Mouse (Mus musculus): ENCODE results near the gene AI413582.

Gene AI413582

DNA sequence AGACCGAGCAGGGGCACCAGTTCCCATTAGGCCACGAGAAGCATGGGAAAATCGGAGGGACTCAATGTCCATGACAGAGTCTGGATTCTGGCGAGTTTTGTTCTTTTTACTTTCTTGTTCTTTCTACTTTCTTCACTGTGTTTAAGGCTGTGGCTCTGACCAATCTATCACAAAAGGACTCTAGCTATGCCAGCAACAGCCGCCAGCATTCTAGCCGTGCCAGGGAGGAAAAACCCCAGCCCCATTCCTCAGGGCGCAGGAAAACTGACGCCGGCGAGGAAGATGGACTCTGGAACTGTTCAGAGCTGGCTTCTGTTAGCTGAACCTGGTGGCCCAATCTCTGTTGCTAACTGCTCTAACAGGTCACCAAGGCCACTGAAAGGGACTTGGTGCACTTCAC is 12.9 kb upstream of the AI413582 start:
- DNase-seq, result no peak

DNA sequence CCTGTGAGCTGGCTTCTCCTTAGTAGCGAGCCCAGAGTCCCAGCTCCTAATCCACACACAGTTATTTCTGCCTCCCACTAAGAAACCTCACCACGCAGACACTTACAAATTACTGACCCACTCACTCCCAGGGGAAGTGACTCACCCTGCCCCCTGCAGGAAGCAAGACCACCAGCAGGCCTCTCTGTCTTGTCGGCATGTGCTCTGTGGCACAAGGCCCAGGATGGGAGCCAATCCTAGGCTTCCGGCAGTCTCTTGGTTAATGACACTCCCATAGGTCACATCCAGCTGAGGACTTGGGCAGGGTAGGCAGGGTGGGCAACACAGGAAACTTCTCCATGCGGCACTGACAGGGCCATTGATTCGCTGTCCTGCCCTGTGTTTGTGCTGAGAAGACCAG is 11.9 kb upstream of the AI413582 start:
- no peak for DNase-seq

DNA sequence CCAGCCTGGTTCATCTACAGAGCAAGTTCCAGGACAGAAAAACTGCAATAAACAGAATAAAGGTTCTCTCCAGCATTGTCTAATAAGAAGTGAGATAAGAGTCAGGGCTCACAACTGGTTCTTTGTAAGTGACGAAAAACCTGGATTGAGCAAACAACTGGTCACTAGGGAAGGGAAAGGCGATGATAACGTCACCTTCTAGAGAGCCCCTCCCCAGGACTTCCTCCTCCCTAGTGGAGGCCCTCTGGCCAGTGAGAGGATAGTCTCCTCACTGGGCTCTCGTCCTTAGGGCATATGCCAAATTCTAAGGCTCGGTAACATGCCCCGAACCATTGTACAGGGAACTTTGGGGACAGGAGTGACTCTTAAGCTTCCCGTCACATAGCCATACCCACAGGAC is 10.5 kb upstream of the AI413582 start:
- DNase-seq, result no peak

DNA sequence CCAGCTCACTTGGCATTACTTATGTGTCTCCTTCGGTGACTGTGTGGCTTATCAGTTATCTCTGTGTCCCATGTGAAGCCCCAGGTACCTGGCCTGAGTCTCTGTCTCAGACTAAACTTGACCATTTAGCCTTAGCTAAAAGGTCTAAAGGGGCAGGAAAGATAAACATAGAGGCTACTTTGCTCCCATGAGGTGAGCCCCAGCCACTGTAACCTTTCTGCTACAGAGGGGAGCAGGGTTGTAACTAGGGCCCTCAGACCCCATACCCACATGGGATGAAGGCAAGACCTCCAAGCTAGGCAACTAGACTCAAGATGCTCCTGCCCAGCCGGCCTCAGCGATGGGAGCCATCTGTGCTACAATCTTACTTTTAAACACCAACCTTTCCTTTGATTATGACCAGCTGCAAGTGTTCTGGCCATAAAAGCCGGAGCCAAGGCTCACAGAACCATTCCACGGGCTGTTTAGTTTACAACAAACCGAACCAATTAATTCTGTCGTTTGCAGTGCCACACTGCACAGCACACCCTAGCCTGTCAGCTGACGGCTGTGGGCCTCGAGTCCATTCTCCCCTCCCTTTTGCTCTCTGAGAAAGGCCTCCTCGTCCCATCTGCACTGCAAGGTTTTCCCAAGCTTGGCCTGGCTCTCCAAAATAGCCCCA is 9.7 kb upstream of the AI413582 start:
- DNase-seq, result no peak

DNA sequence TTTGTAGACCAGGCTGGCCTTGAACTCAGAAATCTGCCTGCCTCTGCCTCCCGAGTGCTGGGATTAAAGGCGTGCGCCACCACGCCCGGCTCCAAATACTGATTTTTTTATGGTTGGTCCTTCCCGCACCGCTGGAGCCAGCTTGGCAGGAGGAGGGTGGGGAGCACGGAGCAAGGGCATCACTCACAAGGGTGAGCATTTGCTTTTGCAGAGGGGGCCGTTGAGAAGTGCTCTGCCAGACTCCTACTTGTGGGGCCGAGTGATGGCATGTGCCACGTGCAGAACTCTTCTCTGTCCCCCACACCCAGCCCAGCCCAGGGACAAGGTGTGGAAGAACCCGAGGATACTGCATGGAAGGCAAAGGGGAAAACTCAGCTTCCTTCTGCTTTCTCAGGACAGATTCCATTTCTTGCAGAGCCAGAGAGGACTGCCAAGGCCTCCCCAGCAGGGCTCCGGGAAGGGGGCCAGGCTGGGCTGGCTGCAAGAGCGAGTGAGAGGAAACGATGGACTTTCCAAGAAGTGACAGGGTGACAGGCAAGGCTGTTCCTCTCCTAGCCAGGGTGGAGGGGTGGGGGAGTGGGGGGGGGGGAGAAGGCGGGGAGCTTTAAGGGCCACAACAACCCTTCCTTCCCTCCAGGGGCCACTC is 9.0 kb upstream of the AI413582 start:
- no peak for DNase-seq

DNA sequence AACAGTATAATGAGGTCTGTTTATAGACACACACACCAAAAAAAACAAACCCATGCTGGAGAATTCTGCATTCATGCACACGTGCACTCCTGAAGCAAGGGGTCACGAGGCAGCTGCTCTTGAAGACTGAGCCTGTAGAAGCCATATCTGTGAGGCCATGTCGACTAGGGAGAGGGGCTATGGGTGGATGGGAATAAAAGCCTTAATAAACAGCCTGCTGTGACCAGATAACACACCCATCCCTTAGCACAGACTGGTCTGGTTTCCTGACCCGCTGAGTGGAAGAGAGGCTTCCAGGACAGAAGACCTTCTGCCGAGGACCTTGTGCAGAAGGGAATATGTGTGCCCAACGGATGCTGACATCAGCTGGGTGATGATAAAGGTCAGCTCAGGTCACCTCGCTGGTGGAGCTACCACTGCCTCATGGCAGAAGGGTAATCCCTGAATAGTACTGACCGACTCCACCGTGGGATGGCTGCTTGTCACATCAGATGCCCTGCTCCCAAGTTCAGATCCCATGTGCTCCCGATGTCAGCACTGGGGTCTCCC is 8.3 kb upstream of the AI413582 start:
- DNase-seq, result no peak

DNA sequence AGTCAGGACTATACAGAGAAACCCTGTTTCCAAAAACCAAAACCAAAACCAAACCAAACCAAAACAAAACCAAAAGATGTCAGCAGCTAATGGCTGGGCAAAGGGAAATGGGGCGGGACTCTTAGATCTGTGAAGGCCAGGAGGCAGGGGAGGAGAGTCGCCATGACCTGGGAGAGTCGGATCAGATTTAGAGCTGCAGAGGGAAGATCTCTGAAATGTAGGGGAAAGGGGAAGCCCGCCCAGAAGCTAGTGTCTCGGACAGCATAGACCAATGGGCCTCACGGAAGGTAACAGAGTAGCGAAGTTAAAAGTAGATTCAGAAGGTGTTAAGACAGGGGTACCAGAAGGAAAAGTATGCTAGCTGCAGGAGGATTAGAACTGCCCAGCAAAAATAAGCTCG is 5.8 kb upstream of the AI413582 start:
- no peak for DNase-seq

DNA sequence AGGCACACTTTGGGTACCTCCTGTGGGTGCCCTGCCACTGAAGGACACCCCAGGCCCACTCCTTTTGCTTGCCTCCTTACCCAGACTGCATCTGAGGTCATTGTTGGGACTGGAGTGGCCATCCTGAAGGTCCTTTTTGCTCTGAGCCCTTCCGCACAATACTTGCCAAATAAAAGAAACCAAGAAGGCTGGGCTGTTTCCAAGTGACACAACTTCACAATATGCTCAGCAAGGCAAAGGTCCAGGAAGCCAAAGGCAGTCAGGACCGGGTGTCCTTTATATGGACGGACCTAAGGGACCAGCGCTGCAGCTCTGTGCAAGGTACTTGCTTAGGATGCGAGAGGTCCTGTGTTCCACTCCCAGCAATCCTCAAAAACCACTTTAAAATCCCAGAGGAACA is 2.7 kb upstream of the AI413582 start:
- DNase-seq, result no peak

DNA sequence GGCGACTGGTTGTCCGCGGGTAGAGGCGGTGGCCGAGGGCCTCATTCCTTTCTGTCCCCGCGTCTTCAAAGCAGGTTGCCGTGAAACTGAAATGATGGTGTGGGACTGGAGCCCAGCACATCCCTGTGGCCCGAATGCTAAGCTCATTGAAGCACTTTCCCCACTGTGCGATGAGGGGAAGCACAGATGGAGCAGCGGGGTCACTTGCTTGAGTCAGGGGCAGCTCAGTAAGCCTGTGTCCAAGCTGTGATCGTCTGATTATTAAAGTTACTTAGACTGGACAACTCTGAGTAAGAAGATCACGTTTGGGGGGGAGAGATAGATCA is 349 bp upstream of the AI413582 start:
- no peak for DNase-seq

DNA sequence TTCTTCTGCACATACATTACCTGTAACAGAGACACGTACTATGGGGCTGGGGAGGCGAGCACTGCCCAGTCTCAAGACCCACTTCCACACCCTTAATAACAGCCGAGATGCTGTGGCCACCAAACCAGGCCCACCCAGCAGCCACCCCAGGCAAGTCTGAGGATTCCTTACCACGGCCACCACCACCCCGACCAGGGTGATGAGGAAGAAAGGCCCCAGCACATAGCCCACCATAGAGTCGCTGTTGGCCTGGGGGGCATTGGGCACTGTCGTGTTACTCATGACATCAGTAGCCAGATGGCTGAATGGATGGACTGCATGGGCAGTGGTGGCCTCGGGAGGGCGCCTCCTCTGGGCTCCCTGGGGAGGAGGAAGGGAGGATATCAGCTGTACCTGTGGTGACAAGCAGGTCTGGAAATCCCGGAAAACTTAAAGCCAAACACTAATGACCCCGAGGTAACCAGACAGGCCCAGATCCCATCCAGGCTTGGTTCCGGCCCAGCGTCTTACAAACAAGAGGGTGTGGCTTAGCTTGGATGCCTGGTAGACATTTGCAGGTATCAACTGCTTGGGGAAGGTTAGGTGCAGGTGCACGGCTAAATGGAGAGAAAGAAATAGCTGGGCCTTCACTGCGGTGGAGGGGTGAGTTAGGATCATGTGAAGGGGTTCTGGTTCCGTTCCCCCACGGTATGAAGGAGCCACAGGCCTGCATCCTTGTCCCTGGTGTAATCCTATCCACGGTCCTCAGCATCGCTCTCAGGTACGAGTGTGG is 979 bp downstream of the AI413582 start:
- DNase-seq, result peak; percentile 40 to 57

DNA sequence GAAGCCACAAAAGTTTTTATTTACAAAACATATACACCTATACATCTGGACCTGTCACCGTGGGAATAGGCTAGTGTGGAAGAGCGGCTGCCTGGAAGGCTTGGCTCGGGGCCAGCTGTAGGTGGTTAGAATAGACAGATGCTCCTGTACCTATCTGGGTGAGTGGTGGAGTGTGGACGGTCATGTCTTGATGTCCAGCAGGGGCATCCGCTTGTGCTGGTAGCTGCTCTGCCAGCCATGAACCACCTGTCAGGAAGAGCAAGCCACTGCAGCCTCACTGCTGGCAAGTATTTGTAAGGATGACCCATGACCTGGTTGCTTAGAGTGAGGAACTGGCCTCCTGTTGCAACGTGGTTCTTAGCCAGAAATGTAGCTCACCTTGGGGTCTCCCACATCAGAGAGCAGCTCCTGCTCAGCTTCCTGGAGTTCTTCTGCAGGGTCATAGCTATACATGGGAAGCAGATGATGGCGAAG is 1.7 kb downstream of the AI413582 start:
- DNase-seq, result peak in 1 of 2 experiments; percentile 27

DNA sequence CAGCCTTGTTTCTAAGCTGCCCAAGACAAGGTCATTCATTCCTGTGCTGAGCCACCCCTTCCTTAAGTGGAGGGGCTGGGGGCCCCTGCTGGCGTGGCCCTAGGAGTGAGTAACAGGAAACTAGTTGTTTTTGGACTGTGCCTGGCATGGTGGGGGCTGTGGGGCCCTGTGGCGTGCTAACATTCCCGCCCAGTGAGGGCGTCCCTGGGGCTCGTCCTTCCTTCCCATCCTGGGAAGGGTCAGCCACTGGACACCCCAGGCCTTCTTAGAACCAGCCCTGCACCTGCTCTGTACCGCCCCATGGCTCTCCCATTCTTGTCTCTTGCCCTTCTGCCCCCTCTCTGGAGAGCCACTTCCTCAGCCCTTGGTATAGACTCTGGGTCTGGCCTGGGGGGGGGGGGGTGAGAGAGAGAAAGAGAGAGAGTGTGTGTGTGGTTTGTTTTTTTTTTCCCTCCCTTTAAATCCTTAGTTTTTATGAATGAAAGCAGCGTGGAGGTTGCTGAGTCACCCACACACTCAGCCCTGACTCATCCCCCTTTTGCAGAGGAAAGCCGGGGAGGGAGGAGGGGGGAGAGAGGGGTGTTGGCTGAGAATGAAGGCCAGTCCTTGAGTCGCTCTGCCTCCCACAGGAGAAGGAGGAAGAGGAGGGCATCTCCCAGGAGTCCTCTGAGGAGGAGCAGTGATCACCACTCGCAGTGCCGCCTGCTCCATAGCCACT is 3.6 kb downstream of the AI413582 start:
- DNase-seq, result peak in 1 of 2 experiments; percentile 27

DNA sequence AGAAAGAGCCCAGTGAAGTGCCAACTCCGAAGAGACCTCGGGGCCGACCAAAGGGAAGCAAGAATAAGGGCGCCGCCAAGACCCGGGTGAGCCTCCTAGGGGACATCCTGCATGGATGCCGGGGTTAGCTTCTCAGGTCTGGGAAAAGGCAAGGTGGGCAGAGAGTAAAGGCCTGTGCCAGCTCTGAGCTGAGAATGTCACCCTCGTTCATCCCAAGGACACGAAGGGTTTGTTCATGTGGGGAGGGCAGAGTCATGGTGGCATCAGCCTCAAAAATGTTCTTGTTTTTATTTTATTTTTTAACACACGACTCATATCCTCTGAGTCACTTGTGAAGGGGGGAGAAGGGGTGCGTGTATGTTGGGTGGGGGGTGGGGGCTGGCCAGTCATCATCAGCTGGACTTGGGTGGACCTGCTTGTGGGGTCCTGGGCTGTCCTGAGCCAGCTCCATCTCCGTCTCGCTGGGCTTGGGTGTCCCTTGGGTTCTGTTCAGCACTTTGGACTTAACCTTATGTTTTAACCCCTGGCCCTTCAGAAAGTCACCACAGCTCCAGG is 4.6 kb downstream of the AI413582 start:
- DNase-seq, result no peak

DNA sequence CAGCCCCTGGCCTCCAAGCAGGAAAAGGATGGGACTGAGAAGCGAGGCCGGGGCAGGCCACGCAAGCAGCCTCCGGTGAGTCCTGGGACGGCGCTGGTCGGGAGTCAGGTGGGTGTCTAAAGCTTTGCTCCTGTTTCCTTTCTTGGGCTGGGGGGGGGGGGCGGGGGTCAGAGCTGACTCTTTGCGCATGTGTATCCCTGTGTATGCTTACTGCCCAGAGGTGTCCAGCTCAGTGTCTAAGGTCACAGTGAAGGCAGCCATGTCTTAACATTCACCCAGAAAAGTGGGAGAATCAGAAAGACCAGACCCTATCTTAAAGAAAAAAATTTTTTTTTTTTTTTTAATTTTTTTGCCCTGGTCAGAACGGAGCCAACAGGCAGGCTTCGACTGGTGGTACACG is 6.0 kb downstream of the AI413582 start:
- DNase-seq, result peak in 1 of 2 experiments; percentile 13

DNA sequence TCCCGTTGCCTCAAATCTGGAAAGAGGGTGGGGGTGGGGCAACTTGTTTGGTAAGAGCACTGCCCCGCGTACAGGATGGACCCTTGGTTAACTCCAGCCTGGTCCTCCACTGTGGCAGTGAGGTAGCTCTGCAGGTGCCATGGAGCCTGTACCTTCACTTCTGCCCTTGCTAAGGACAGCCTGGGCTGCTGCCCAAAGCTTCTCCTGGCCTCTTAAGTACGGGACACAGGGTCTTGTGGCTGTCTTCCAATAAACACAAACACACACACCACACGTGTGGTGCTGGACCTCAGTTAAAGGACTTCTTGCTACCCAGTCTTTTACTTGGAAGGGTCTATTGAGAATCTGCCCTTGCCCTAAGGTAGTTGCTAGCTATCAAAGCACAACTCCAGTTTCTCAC is 6.7 kb downstream of the AI413582 start:
- no peak for DNase-seq

DNA sequence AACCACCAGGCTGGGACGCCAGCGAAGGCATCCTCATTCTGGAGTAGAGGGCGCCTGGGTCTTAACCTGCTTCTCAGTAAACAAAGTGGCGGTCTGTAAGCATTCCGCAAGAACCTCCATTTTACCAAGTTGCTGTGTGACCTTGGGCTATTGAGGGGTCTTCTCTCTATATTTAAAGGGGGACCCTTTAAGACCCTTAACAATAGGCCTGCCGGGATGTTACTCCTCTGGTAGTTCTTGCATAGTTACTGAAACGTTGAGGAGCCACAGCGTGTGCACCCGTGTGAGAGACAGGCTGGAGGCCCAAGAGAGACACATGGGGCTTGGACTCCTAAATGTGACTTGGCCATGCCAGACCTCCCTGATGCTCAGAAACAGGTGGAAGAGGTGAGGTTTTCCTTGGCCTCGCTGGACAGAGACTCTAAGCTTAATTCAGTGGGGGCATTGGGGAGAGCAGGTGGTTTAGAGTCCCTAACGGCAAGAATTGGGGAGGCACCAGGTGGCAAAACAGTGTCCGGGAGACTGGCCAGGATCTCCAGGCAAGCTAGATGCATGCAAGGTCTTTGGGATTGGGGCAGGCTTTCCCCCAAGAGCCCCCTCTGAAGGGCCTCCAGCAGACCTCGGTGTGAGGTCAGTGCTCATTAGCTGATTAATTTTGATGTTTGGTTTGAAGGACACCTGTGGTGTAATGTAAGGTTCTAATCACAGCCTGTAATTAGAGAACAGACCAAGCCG is 7.5 kb downstream of the AI413582 start:
- peak in 1 of 2 experiments; percentile 27 for DNase-seq

DNA sequence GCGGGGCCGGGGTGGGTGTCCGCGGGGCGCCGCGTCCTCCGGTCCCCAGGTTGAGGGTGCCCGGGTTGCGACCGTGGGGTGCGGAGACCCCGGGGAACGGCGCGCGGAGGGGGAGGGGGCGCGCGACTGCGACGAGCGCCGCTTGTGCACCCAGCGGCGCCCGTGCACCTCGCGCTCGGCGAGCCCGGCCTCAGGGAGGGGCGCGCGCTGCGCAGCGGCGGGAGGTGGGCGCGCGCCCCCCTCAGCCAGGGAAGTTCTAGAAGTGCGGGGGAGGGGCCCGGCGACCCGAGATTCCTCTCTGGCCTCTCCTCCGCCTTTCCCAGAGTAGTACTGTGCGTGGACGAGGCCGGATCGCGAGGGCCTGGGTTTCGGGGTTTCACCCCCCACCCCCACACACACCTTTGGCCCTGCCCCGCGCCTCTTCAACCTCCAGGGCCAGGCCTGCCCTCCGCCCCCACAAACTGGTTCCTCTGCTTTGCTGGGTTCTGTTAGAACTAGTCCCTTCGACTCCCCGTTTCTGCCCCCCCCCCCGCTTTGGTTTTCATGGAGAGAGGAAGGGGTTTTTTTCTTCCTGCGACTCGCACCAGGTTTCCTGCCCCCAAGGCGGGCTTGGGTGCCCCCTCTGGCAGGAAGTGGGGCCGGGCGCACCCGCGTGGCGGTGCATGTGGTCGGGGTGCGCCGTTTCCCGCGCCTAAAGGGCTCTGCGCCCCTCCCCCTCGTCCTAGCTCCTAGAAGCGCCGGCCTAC is 8.2 kb downstream of the AI413582 start:
- DNase-seq, result peak; percentile 91 to 95

DNA sequence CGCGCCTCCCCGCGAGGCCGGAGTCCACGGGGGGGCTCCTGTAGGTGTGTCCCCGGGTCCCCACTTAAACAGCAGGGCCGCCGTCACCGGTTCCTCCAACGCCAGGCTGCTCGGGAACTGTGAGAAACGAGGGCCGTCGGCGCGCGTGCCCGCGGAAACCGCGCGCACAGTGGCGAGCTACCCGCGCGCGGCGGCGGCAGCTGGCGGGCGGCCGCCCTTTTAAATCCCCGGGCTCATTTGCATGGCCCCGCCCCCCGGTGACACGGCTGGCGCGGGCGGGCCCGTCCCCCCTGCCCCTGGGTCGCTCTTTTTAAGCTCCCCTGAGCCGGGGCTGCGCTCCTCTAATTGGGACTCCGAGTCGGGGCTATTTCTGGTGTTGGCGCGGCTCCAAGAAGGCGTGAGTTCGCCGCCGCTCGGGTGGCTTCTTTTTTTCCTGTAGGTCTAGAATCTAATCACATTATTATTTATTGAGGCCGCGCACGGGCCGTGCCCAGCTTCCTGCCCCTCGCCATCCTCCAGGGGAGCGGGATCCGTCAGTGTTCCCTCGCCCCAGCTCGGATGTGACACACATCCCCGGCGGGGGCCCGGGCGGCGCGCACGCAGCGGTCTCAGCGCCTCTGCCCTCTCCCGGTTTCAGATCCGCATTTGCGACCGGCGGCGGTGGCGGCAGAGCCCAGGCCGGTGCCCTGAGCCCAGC is 9.1 kb downstream of the AI413582 start, which contains the start of gene Hmga1:
Gene Hmga1 (plus strand): TSS at position 183 of the 697 bp plus-strand sequence.
- DNase-seq, result peak; percentile 93 to 94

DNA sequence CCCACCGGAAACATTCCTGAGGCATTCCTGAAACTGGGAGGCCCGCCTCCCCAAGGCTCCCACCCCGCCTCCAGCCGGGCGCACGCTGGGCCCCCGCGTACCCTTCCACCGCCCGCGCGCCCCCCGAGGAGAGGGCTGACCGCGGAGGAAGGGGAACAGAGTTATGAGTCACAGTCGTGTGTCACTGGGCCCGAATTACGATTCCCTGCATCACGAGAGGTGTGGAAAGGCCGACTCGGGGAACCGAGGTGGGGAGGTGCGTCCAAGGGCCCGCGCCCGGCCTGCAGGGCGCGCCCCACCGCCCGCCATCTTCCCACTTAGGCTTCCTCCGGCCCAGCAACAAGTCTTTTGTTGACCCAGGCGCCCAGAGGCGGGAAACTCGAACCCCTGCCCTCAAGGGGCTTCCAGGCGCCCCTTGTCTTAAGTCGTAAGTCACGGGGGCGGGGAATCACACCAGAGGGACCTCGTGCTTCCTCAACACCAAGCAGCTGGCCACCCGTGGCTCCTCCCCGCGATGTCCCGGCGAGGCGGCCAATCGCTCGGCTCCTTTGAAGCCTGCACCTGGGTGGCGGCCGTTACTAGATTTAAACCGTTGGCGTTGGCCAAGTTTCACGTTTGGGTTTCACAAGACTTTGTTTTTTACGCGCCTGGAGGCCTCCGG is 9.9 kb downstream of the AI413582 start:
- DNase-seq, result peak; percentile 80 to 88

DNA sequence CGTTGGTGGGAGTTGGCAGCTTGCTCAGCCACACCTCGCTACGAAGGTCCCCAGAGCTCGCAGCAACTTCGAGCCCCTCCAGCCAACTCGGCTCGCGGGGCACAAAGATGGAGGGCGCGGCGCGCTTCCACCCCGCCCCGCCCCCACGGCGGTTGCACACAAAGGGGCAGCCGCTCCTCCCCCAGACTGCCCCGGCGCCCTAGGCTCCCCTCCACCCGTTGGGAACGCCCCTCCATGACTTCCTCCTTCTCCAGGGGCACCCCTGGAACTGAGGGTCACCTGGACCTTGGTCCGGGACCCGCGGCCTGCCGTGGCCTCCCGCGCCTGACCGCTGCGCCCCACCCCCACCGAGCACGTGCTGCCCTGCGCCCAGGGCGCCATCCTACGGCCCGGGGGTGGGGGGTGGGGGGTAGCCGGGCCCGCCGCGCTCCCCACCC is 10.5 kb downstream of the AI413582 start:
- peak; percentile 83 to 87 for DNase-seq

All from thymus, postnatal 36 days (tissue).